Mouse (Mus musculus): Measurements from ENCODE around the gene Slc4a3. TPM values are rescaled to one million over a fixed set of nuclear protein-coding genes. Genes with fewer than 3 reads are reported as not detected.

The Slc4a3 gene
- polyA plus RNA-seq, 1 experiment from 2014 or later, result 12.0 TPM

DNA sequence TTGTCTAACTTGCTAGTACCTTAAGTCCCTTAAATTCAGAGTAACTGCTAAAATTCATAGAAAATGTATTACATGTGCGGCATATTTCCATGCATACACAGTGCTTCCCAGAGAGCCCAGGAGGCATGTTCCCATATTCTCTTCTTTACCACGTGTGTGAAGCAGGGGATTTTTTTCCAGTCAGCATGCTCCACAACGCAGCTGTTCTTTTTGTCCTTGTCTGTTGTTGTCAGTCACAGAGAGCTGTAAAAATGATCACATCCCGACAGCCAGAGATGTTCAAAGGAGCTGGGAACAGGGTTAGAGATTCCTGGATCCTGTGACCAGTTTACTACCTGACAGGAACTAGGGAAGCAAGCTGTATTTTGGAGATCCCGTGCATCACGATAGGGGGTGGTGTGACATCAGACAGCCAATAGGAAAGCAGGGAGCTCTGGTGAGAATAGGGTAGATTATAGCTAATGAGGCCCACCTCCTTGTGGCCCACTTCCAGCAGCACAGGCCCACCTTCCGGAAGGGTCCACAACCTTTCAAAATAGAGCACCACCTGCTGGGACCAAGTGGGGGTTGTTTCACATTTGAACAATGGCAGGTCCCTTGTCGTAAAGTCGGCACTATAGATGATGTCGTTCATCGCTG, 62.7 kb downstream of the Slc4a3 start:
- ATAC-seq (ENCODE audit: low read depth), result peak; percentile 56; the same call in 1 of the 2 replicates
- H3K4me1 ChIP-seq (ENCODE audit: control insufficient read depth, insufficient read depth, low read length), result peaks cover 29% of the 10 kb centered on the region
- H3K9me3 ChIP-seq (ENCODE audit: control insufficient read depth, low read length), result no peaks in the 10 kb centered on the region
- no peak overlapping the region for H3K9ac ChIP-seq (ENCODE audit: low read depth, low read length)
- no peak overlapping the region for H3K27ac ChIP-seq (replicated peaks; ENCODE audit: low read depth, low read length)
- H3K4me2 ChIP-seq (ENCODE audit: low read depth, low read length), result no peak overlapping the region
- DNase-seq (ENCODE audit: low spot score), result peak; percentile 59
- no peak overlapping the region for H3K4me3 ChIP-seq (ENCODE audit: low read depth, low read length)
- no peaks in the 10 kb centered on the region for H3K36me3 ChIP-seq (ENCODE audit: control insufficient read depth, insufficient read depth, low read length)
- WGBS, result 62% methylated on average over 11 of the region's 11 CpGs
- no peaks in the 10 kb centered on the region for H3K27me3 ChIP-seq (replicated peaks; ENCODE audit: control insufficient read depth, insufficient read depth, low read length)

DNA sequence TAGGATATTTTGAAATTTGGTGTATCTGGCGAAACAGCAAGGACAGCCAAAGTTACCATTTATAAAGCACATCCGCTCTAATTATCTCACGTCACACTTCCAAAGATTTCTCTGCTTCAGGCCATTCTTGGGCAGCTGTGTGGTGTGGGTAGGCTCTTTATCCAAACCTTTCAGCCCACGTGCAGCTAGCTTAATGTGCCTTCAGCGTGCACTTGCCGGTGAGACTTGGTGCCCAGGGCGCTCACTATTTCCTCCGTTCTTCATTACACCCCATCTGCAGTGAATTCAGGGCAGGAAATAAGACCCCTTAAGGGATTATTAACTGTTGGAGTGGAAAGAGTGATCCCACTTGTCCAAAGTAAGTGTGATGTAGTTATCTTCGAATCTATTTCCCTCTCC, 63.2 kb downstream of the Slc4a3 start:
- DNase-seq (ENCODE audit: low spot score) (no peak), ATAC-seq (ENCODE audit: low read depth) (no peak)
- no peaks in the 10 kb centered on the region for H3K27me3 ChIP-seq (replicated peaks; ENCODE audit: control insufficient read depth, insufficient read depth, low read length)
- H3K4me1 ChIP-seq (ENCODE audit: control insufficient read depth, insufficient read depth, low read length), result peaks cover 29% of the 10 kb centered on the region
- no peak overlapping the region for H3K27ac ChIP-seq (replicated peaks; ENCODE audit: low read depth, low read length)
- no peak overlapping the region for H3K4me3 ChIP-seq (ENCODE audit: low read depth, low read length)
- H3K9ac ChIP-seq (ENCODE audit: low read depth, low read length), result no peak overlapping the region
- H3K9me3 ChIP-seq (ENCODE audit: control insufficient read depth, low read length), result no peaks in the 10 kb centered on the region
- no peaks in the 10 kb centered on the region for H3K36me3 ChIP-seq (ENCODE audit: control insufficient read depth, insufficient read depth, low read length)
- 52% methylated on average over 9 of the region's 9 CpGs for WGBS
- no peak overlapping the region for H3K4me2 ChIP-seq (ENCODE audit: low read depth, low read length)

DNA sequence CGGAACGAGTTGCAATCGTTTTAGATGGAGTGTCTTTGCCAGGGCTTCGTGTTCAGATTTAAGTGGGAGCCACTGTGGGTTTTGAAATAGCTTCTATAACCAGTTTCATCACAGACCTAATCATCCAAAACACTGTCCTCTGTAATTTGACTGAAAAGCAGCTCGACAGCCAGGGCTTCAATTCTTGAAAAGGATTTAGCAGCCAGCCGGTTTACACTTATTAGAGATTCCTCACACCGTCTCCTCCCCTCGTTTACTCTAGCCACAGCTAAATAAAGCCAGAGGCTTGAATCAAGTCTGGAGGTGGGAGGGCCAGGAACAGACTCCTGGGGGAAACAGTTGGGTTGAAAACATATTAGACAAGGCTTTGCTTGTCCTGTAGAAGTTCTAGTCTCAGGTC, 64.5 kb downstream of the Slc4a3 start:
- Histone ChIP-seq H3K27ac (replicated peaks; ENCODE audit: low read depth, low read length) (peak overlapping the region; percentile 25; the same call in 1 of the 2 replicates), H3K9me3 (ENCODE audit: control insufficient read depth, low read length) (no peaks in the 10 kb centered on the region), H3K4me3 (ENCODE audit: low read depth, low read length) (no peak overlapping the region), H3K36me3 (ENCODE audit: control insufficient read depth, insufficient read depth, low read length) (no peaks in the 10 kb centered on the region), H3K27me3 (replicated peaks; ENCODE audit: control insufficient read depth, insufficient read depth, low read length) (no peaks in the 10 kb centered on the region), H3K9ac (ENCODE audit: low read depth, low read length) (no peak overlapping the region), H3K4me2 (ENCODE audit: low read depth, low read length) (no peak overlapping the region), H3K4me1 (ENCODE audit: control insufficient read depth, insufficient read depth, low read length) (peaks cover 29% of the 10 kb centered on the region)
- DNase-seq (ENCODE audit: low spot score) (peak; percentile 65), ATAC-seq (ENCODE audit: low read depth) (no peak)
- WGBS, result 36% methylated on average over 8 of the region's 8 CpGs

Other genes with a start within 250 kb of the Slc4a3 start
- 115 and 128 TPM in 2 replicates for gene Dnpep, start 228.3 kb upstream of the Slc4a3 start, polyA plus RNA-seq (2014; fragmentation: Nextera tagmentation; extraction: Ambion mirVana)
- 159 and 218 TPM in 2 replicates for gene Des, start 185.9 kb upstream of the Slc4a3 start, polyA plus RNA-seq (2014; fragmentation: Nextera tagmentation; extraction: Ambion mirVana)
- gene Speg, start 171.0 kb upstream of the Slc4a3 start, polyA plus RNA-seq (2014; fragmentation: Nextera tagmentation; extraction: Ambion mirVana), result 20.2 and 20.3 TPM in 2 replicates
- 74.2 and 82.9 TPM in 2 replicates for gene Gmppa, start 110.3 kb upstream of the Slc4a3 start, polyA plus RNA-seq (2014; fragmentation: Nextera tagmentation; extraction: Ambion mirVana)
- 0.16 and 0.18 TPM in 2 replicates for gene Asic4, start 95.8 kb upstream of the Slc4a3 start, polyA plus RNA-seq (2014; fragmentation: Nextera tagmentation; extraction: Ambion mirVana)
- gene Chpf, start 67.0 kb upstream of the Slc4a3 start, polyA plus RNA-seq (2014; fragmentation: Nextera tagmentation; extraction: Ambion mirVana), result 65.1 and 66.0 TPM in 2 replicates
- gene Tmem198, start 66.7 kb upstream of the Slc4a3 start, polyA plus RNA-seq (2014; fragmentation: Nextera tagmentation; extraction: Ambion mirVana), result 1.3 and 1.6 TPM in 2 replicates
- 98.7 and 102 TPM in 2 replicates for gene Obsl1, start 39.8 kb upstream of the Slc4a3 start, polyA plus RNA-seq (2014; fragmentation: Nextera tagmentation; extraction: Ambion mirVana)
- gene Inha, start 39.2 kb upstream of the Slc4a3 start, polyA plus RNA-seq (2014; fragmentation: Nextera tagmentation; extraction: Ambion mirVana), result 5.9 and 9.7 TPM in 2 replicates
- 13.1 and 15.3 TPM in 2 replicates for gene Stk11ip, start 24.7 kb upstream of the Slc4a3 start, polyA plus RNA-seq (2014; fragmentation: Nextera tagmentation; extraction: Ambion mirVana)

Measured in embryonic facial prominence, embryonic 14.5 days (tissue).